Mouse (Mus musculus): Measurements from ENCODE around the gene Gm42906. TPM values are rescaled to one million over a fixed set of nuclear protein-coding genes. Genes with fewer than 3 reads are reported as not detected.

The Gm42906 gene
- not detected for total RNA-seq (2021)
- polyA plus RNA-seq (2012; rRNA removed) = not detected in 2 replicates
- long read RNA-seq, partial matches to known transcripts = 0 of 4 reads
- long read RNA-seq, other reads (novel, unspliced or antisense) = 4 of 4 reads

DNA sequence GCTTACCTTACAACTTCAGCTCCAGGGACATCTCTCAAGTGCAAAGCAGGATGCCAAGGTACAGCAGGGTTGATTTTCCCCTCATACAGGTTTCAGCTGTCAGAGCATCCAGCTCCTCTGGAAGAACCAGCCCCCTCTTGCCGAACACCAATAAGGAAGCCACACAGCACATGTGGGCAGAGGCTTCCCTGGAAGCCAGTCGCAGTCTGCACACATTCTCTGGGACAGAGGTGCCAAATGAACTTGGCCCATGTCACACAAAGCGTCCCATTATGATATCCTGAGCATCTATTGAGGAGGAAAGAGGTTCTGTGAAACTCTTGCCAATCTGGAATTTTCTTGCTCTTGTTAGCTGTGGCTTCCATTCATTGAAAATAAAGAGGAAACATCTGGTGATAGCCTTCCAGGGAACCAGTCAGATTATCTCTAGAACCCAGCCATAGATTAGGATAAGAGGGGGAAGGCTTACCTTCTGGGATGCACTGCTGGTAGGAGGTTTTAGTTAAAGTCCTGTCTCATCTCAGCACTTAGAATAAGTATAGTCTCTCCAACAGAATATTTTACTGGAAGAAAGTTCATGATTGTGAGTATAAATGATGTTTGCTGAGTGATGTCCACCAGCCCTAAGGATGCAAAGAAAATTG, at the start of gene Gm42906:
Gene Gm42906, minus strand, starts transcription at position 51 of the 644 bp plus-strand sequence.
- DNase-seq = no peak

DNA sequence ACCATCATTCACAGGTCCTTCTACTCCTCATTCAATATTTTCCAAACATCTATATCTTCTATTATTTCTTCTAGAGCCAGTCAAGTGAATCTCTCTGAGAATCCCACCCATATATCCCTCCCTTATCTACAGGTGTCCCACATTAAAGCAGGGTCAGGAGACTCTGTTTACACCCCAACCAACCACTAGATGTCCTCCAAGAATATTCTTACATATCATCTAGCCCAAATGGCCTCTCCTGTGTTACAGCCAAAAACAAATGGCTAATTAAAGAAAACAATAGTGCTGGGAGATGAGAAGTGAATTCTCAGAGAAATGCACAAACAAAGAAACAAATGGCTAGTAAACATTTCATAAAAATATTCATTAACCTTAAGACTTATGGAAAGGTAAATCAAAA, 17.7 kb upstream of the Gm42906 start:
- no peak for DNase-seq

DNA sequence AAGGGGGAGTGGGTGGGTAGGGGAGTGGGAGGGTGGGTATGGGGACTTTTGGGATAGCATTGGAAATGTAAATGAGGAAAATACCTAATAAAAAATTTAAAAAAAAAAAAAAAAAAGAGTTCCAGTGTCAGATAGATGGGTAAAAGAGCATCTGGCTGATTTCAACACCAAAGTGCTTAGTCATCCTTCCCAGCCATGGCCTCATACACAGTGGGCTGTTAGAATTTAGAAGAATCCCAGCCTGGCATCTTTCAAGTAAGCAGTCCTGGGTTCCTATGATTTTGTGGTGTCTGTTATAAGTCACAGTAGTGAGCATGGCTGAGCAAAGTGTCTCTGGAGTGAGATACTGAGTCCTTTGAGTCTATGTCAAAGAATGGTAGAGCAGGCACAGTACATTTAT, 7.1 kb upstream of the Gm42906 start:
- DNase-seq = no peak

DNA sequence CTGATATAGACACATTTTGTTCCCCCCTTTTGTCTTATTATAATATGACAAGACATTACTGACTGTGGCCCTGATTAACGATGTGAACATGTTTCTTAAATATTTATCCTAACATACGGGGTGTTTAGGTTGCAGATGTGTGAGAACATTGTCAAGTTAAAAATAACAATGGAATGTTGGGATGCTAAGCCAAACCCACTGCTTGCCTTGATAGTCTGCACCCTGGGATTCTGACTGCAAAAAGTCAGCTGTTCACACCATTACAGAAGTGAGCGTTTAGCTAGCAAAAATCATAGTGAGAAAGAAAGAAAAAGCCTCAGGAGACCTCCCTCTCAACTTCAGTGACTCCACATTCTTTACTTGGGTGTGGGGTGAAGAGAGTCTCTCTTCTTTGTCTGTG, 1.5 kb downstream of the Gm42906 start:
- DNase-seq = no peak

DNA sequence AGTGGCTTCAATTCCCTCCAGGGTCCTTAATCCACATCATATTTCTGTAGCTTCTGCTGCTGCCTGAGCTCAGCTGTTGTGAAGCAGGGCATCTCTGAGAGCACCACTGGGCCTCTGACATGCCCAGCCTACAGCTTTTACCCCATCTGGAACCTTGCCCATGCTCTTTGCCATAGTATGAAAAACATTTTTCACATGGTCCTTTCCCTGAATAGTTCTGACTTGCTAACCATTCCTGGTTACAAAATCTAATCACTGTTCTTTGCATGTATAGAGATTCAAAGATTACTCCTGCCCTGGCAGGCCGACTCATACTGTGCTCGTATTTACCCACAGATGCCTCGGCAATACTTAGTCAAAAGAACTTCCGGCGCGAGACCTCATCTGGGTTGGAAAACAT, 5.3 kb downstream of the Gm42906 start:
- DNase-seq = no peak

DNA sequence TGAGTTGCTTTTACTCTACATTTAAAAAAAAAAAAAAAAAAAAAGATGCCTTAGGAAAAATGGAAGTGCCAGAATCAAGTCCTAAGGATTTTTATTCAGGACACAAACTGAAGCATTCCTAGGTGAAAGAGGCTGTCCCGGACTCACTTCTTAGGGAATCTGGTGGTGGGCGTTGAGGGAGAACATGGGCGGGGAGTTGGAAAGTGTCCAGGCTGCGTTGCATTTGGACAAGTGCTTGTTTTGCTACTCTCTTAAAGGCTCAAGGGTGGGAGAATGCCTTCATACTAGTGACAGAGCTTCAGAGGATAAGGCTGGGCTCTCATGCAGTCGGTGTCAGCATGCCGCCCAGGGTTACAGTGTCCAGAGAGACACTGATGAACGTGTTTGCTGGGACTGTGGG, 6.1 kb downstream of the Gm42906 start:
- no peak for DNase-seq

DNA sequence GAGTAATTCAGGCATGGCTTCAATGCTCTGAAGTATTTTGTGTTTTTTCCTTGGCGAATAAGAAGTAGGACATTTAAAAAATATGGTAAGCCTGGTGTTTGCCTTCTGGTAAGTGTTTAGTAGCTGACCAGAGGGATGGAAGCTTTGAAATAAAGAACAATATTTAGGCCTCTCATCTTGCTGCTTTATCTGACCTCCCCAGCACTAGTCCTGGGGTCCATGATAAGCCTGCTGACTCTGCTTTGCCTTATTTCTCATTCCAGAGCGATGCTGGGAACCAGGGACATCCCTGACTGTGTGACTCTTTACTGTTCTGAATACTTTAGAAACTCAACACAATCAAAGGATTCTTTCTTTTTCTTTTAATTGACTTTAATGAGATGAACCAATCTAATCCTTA, 9.4 kb downstream of the Gm42906 start:
- DNase-seq = no peak

DNA sequence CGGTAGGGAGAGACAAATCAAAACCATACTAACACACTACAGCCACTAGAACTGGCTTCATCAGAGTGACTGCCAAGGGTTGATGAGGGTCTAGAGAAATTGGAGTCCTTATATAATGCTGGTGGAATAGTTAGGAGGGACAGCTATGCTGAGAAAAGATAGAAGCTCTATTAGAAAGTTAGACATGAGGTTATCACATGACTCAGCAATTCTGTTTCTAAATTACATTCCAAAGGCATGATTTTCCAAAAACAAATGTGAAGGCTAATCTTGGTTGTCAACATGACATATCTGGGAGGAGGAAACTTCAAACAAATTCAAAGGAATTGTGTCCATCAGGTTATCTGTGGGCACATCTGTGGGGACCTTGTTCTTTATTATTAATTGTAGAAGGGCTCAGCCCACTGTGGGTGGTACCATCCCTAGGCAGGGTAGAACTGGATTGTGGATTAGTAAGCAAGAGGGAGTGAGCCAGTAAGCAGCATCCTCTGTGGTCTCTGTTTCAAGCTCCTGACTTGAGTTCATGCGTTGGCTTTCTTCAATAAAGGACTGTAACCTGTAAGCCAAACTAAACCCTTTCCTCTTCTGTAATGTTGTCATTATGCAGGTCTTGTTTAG, 10.4 kb downstream of the Gm42906 start:
- peak; percentile 57 for DNase-seq

DNA sequence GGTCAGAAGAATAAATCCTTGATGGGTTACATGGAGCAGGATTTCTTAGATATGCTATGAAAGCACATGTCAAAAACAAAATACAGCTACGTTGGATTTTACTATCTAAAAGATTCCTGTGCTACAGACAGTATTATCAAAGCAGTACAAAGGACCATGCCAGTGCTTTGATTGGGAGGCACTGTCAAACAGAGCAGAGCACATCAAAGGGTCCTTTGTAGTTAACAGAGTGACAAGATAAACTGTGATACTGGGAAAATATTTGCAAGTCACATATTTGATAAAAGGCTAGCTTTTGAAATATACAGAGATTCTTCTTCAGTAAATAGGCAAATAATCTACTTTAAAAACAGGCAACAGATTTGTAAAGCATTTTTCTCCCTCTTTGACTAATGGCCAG, 11.0 kb downstream of the Gm42906 start:
- DNase-seq = no peak

DNA sequence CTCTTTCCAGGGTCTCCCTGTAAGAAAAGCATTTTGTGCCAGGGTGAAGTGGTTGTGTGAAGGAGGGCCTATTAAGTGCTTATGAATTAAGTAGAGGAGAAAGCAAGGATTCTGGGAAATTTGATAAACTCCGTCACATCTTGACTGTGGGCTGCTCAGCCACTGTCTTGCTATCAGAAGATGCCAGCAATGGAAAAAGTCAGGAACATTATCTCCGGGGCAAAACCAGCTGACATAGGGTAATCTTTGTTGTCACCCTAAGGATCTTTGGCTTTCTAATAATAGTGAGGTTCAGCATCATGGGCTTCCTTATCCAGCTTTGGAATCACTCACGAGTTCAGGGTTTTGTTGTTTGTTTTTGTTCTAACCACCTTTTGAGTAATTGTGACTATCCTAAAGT, 14.3 kb downstream of the Gm42906 start:
- DNase-seq = no peak

DNA sequence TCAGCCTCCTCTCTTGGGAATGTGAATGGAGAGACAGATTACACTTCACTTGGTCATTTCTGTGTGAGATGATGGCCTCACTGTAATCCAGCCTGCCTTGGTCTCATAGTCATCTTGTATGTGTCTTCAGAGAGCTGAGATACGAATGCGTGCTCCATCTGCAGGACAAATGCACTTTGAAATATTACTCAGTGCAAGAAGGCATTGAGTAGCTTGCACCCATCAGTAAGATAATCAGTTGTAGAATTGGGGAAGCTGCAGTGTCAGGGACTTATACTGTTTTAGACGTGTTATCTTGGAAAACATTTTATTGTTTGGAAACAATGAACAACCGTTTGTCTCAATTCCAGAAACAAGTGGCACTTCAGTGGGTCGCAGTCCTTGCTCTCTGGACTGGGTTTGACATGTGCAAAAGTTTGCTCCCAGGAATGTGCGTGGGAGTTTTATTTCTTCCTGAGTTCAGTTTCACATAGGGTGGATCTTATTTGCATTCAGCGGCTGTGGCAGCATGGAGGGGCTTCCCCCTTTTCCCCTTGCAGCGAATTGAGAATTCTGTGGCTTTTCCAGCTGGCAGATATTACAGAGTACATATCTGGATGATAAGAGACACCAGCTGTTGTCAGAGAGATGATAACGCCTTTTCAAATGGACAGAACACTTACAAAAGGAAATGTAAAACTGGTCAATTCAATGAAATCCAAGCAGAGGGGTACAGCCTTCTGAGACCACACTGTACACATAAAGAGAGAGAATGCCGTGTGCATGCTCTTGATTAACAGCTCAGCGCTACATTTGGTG, 15.1 kb downstream of the Gm42906 start:
- DNase-seq = no peak

DNA sequence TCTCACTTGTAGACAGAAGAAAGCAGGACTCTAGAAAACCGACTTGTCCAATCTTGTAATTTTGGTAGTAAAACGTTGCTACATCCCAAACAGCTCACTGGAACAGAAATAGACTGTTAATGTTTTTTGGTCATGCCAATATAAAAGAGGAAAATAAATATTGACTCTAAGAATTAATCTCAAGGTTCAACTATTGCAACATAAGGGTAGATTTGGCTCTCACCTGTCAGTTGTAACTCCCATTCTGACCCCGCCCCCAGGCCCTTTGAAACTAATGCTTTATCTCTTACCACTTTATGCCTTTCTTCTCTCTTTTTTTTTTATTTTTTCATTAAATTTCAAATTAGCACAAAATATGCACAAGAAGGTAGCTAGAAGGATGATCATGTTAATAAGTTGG, 18.0 kb downstream of the Gm42906 start:
- no peak for DNase-seq

DNA sequence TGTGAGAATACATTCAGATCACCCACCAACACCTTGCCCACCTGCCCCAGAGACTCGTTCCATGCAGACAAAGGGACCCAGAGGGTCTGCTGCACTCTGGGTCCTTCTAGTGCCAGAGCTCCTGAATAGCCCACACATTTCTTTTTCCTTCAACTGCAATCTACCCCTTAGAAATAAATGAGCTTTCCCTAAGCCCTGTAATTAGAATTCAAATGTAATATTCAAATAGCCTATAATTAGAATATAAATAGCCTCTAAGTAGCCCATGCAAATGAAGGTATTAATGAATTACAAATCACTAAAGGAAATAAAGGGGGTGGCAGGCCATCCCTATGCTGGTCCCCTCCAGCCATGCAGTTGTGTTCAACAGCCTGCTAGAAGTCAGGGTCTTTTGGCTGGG, 18.7 kb downstream of the Gm42906 start:
- DNase-seq = no peak

DNA sequence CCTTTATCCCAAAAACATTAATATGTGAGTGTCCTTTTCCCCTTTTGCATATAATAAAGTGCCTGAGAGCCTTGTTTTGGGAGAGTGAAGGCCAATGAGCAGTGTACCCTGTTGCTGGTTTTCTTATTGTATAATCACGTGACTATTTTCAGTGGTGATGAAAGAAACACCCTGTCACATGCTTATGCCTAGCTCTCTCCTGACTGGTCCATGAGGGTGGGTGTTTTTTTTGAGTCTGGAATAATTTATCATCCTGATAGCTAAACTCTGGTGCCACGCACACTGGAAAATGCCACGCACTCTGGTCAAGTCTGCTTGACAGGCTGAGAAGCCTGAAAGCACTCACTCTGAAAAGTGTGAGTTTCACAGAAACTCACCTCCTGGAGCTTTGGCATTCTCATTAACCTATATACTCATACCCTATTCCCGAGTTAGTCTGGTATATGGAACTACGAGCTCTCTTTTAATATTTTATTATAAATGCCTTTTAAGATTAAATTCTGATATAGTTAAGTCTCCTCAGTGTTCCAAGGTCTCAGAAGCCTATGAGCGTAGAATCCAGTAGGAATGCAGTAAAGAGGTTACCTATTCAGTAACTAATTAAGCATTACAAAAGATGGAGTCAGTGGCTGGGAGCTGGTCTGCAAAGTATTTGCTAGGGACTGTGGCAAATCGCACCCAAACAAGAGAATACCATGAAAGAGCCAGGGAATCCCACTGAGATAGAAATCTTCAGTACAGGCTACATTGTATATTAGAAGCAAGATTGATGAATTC, 19.7 kb downstream of the Gm42906 start:
- no peak for DNase-seq

DNA sequence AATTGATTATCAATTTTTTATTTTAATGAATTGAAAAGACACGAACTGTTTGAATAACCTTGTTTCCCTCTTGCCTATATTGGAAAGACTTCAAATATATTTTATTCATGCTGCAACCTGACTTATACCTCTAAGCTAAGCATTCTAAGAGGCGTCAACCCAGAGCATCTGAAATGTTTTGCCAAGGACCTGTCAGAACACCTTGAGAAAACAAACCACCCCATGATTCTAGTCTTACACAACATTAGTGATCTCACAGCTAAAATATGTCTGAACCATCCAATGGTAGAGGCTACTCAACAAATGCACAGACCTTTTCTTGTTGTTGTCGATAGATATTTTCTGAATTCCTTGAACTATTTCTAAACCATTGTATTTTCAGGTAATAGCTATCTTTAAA, 20.5 kb downstream of the Gm42906 start:
- DNase-seq = no peak

DNA sequence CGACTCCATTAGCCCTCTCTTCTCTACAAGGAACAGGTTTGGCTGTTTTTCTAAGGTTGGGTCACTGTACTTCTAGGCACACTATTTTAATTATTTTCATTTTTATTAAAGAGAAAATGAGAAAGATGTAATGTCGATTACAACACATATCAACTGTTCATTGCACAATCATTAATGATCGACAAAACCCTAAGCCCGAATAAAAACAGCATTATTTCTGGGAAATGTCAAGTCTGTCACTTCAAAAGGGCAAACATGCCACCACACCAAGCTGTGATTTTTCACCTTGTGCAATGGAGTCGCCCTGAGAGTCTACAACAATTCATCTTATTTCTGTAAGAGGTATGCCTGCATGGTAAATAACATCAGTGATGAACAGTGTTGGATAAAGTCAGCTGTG, 21.7 kb downstream of the Gm42906 start:
- DNase-seq = no peak

DNA sequence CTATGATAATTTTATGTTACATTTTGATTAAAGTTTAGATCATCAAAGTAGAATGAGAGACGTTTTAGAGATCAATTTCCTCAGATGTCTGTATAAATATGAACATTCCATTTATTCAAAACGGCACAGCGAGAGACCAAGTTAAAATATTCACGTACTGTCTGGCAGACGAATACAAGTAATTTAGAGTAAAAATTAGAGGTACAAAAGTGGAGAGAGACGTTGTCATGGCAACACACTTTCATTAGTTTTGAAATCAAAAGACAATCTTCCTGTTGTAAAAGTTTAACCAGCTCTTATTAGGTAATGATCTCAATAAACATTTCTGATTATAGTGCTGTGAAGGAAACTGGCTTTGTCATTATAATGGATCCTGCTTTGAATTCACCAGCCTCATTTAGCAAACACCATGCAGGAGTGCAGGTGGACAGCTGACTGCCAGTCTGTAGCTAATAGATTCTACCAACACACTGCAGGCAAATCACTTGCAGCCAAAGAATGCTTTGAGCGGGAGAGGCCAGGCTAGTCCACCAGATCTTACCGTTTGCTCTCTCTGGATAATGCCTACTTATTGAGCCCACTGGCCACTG, 22.6 kb downstream of the Gm42906 start:
- DNase-seq = no peak

DNA sequence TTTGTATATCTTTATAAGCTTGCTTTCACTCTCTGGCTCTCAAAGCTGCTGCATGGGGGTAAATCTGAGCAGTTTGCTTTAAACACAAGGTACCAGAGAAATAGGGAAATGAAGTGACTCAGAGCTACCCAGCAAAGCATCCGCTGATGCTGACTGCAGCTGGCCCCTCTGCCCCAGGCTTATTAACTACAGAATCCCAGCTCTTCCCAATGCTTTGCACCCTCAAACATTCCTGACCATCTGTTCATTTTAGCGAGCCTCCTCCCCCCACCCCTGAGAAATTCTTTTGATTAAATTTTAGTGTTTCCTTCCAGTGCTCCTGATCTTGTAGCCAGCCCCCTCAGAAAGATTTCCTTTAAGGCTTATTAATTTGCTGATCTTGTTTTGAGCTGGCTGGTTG, 24.4 kb downstream of the Gm42906 start:
- DNase-seq = no peak

DNA sequence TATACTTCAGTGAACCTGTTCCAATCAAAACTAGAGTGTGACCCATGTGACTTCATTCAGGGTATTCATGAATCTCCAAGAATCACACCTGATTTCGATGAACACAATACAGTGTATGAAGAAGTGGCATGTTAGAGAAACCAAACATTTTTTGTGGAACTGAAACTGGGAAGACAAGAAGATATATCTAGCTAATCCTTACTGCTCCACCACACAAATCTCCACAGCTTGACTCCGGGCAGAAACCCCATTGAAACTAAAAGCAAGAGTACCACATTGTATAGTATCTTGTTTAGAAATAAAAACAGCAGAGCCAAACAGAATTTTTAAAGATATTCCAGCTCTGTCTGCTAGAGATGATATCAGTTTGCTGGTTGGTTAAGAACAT, 27.4 kb downstream of the Gm42906 start:
- no peak for DNase-seq

DNA sequence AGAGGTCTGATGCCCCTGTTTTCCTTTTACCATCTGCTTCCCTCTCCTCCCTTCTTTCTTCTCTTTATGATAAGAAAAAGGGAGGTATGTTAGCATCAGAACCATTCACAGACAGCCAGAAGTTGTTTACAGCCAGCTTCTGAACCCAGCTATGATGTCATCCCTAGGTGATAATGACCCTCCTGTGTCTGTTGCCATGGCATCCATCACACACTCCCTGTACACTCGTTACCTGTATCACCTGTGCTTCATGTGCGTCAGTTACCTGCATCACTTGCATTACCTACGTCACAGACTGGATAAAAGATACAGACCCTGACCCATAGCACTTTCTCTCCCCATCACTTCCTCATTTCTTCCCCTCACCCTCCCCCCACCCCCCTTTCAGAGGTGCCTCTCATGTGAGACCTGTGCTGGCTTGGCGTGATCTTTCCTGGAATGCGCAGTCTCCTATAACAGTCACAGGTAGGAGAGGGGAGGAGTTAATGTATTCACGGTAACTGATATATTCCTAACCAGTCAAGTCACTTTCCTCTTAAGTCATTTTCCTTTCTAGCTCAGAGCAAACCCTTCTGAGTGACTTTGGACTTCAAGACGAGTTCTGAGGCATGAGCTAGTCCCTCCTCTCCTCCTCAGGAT, 27.9 kb downstream of the Gm42906 start:
- no peak for DNase-seq

DNA sequence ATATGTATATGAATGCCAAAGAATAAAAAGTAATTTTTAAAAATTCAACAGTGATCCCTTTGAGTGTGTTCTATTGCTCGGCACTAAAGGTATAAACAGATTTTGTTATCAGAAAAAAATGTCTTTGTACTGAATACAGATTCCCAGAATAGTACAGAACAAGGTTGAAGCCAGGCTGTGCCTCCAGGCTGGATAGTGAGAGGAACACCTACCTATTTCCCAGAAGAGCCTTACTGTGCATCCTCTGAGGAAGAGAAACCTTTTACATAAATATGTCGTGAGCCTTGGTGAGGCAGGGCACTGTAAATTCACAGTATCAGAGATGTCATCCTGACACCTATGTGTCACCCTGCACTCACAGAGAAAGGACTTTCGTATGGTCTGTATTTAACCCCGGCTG, 31.8 kb downstream of the Gm42906 start:
- no peak for DNase-seq

DNA sequence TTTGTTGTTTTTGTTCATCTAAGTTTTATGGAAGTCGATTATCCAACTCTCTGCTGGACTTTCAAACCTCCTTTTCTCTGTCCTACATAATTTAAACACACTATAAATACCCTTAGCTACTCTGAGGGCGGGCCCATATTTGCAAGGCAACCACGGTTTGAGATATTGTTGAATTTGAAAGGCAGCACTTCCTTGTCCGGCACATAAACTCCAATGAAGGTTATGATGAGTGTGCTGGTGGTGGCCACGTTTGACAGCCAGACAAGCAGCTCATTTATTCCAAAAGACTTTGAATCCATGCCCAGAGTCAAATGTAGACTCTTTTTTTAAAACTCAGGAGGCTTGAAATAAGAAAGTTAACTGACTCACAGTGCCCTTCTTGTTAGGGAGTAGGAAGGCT, 33.3 kb downstream of the Gm42906 start:
- DNase-seq = no peak
